Mouse (Mus musculus): ENCODE measurements around the gene Wnk2. TPM values are rescaled to one million over a fixed set of nuclear protein-coding genes. Genes with fewer than 3 reads are reported as not detected.

The Wnk2 gene
- polyA plus RNA-seq, 1 experiment from 2014 or later: 0.36 TPM

DNA sequence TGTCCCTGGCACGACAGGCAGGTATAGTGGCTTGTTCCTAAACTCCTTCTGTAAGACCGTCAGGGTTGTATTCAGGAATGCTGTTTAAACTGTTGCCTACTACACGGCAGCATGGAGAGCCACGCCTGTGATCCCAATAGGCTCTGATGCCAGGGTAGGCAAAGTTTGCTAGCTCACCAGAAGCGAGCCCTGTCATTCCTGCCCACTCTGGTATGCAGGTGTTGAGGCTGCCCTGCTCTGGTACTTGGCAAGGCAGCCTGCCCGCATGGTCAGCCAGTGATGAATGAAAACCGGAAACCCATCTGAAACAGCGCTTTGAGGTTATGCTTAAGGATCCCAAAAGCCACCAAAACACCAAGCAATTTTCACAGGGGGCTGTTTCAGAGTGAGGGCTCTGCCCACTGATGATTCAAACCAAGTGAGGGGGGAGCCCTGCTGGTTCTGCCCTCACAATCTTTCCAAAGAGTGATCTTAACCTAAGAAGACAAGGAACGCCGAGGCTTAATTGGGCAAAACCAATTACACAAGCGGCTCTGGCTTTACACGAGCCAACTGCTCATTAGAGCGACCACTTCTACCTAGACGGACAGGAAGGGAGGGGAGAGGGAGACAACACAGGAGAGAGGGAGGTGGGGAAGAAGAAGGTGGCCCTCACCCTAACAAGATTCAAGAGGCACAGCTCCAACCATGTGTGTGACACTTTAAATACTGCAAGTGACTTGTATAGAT, 65.5 kb downstream of the Wnk2 start:
- no peak overlapping the region for H3K9ac ChIP-seq (replicated peaks; ENCODE audit: low read depth)
- H3K4me1 ChIP-seq (ENCODE audit: insufficient read depth, low read depth, low read length): no peaks in the 10 kb centered on the region
- no peaks in the 10 kb centered on the region for H3K27me3 ChIP-seq (replicated peaks; ENCODE audit: insufficient read depth, low read length)
- H3K27ac ChIP-seq (ENCODE audit: low read length): no peak overlapping the region
- 83% methylated on average over 14 of the region's 14 CpGs for WGBS
- H3K4me2 ChIP-seq (replicated peaks; ENCODE audit: low read depth, low read length): no peak overlapping the region
- H3K4me3 ChIP-seq (ENCODE audit: low read depth, low read length): no peak overlapping the region
- H3K9me3 ChIP-seq (ENCODE audit: low read length): no peaks in the 10 kb centered on the region
- no peak for TF ChIP-seq CTCF (IDR thresholded peaks at IDR 0.05)
- ATAC-seq: no peak
- no peaks in the 10 kb centered on the region for H3K36me3 ChIP-seq (ENCODE audit: insufficient read depth, low read length)
- DNase-seq (ENCODE audit: low spot score): no peak

DNA sequence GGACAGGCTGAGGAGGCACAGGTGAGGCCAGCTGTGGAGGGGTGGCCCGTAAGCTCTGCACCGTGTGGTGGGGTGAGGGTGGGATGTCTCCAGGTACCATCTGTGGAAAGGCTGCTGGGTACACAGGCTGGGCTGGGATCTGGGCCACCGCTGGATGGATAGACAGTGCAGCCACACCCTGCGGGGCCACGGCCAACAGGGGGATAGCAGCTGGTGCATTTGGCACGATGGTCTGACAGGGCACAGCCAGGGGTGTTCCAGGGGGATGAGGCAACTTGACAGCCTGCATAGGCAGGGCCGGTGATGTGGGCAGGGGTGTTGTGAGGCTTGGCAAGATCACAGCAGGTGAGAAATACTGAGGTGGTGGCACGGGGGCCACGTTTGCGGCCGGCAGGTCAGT, 71.6 kb downstream of the Wnk2 start:
- no peak for ATAC-seq
- Histone ChIP-seq H3K9ac (replicated peaks; ENCODE audit: low read depth) (no peak overlapping the region), H3K4me1 (ENCODE audit: insufficient read depth, low read depth, low read length) (no peaks in the 10 kb centered on the region), H3K36me3 (ENCODE audit: insufficient read depth, low read length) (no peaks in the 10 kb centered on the region), H3K4me2 (replicated peaks; ENCODE audit: low read depth, low read length) (no peak overlapping the region), H3K27ac (ENCODE audit: low read length) (no peak overlapping the region), H3K9me3 (ENCODE audit: low read length) (no peaks in the 10 kb centered on the region), H3K27me3 (replicated peaks; ENCODE audit: insufficient read depth, low read length) (no peaks in the 10 kb centered on the region), H3K4me3 (ENCODE audit: low read depth, low read length) (no peak overlapping the region)
- no peak for DNase-seq (ENCODE audit: low spot score)
- TF ChIP-seq EP300 (IDR thresholded peaks at IDR 0.05) (no peak), CTCF (IDR thresholded peaks at IDR 0.05) (no peak)
- WGBS: 85% methylated on average over 11 of the region's 11 CpGs

DNA sequence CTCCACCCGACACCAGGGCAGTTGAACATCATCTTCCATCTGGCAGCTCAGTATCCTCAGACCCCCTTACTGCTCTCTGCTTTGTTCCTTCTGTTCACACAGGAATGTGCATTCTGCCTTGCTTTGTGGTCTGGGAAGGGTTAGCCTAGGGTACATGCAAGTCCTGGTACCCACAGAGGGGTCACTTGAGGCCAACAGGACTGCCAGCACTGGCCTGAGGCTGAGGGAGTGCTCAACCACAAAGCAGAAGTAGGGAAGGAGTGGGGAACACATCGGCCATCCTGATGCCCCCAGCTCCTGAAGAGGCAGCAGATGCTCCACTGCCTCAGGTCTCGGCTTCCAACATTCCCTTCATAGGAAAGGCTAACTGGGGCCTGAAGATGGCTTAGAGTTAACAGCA, 72.4 kb downstream of the Wnk2 start:
- Histone ChIP-seq H3K4me1 (ENCODE audit: insufficient read depth, low read depth, low read length) (no peaks in the 10 kb centered on the region), H3K36me3 (ENCODE audit: insufficient read depth, low read length) (no peaks in the 10 kb centered on the region), H3K9ac (replicated peaks; ENCODE audit: low read depth) (no peak overlapping the region), H3K4me3 (ENCODE audit: low read depth, low read length) (no peak overlapping the region), H3K9me3 (ENCODE audit: low read length) (no peaks in the 10 kb centered on the region), H3K4me2 (replicated peaks; ENCODE audit: low read depth, low read length) (no peak overlapping the region), H3K27me3 (replicated peaks; ENCODE audit: insufficient read depth, low read length) (no peaks in the 10 kb centered on the region), H3K27ac (ENCODE audit: low read length) (no peak overlapping the region)
- 74% methylated on average over 3 of the region's 3 CpGs for WGBS
- no peak for DNase-seq (ENCODE audit: low spot score)
- ATAC-seq: no peak
- TF ChIP-seq CTCF (IDR thresholded peaks at IDR 0.05) (no peak), EP300 (IDR thresholded peaks at IDR 0.05) (no peak)

DNA sequence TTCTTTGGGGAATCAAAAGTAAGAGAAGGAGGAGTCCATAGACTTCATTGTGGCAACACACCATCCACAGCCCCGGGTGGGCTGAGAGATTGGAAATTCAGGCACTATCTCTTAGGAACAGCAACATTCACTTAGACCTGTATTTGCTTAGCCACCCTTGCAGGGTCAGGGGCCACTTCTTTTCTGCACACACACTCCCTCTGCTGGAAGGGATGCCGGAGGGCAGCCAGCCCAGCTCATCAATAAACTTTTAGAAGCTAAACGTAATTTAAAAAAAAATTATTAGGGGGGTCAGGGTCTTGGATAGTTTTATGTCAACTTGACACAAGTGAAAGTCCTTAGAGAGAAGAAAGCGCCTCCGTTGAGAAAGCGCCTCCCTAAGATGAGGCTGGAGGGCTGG, 74.5 kb downstream of the Wnk2 start:
- H3K9me3 ChIP-seq (ENCODE audit: low read length): no peaks in the 10 kb centered on the region
- no peak overlapping the region for H3K4me2 ChIP-seq (replicated peaks; ENCODE audit: low read depth, low read length)
- no peak for ATAC-seq
- H3K36me3 ChIP-seq (ENCODE audit: insufficient read depth, low read length): no peaks in the 10 kb centered on the region
- TF ChIP-seq EP300 (IDR thresholded peaks at IDR 0.05) (no peak), CTCF (IDR thresholded peaks at IDR 0.05) (peak; percentile 20)
- no peaks in the 10 kb centered on the region for H3K27me3 ChIP-seq (replicated peaks; ENCODE audit: insufficient read depth, low read length)
- H3K9ac ChIP-seq (replicated peaks; ENCODE audit: low read depth): no peak overlapping the region
- no peak for DNase-seq (ENCODE audit: low spot score)
- H3K4me3 ChIP-seq (ENCODE audit: low read depth, low read length): no peak overlapping the region
- no peak overlapping the region for H3K27ac ChIP-seq (ENCODE audit: low read length)
- no peaks in the 10 kb centered on the region for H3K4me1 ChIP-seq (ENCODE audit: insufficient read depth, low read depth, low read length)
- 64% methylated on average over 6 of the region's 6 CpGs for WGBS

DNA sequence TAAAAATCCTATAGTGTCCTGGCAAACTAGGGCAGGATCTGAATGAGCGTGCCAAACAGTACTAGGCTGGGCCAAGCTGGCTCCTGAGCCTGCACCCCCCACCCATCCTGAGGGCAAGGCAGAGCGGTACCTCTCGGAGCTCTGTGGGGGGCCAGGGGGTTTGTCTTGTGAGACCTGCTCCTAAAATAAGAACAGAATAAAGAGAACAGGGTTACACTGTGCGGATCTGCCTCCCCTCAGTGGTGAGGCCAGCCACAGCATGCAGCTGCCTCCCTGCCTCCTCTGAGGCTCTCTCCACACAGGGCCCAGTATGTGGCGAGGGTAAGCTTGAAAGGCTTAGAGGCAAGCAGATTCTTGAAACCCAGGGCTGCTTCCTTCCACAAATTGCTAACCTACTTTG, 76.0 kb downstream of the Wnk2 start:
- WGBS: 94% methylated on average over 5 of the region's 5 CpGs
- no peak for ATAC-seq
- Histone ChIP-seq H3K9me3 (ENCODE audit: low read length) (no peaks in the 10 kb centered on the region), H3K27ac (ENCODE audit: low read length) (no peak overlapping the region), H3K4me3 (ENCODE audit: low read depth, low read length) (no peak overlapping the region), H3K27me3 (replicated peaks; ENCODE audit: insufficient read depth, low read length) (no peaks in the 10 kb centered on the region), H3K4me2 (replicated peaks; ENCODE audit: low read depth, low read length) (no peak overlapping the region), H3K4me1 (ENCODE audit: insufficient read depth, low read depth, low read length) (no peaks in the 10 kb centered on the region), H3K36me3 (ENCODE audit: insufficient read depth, low read length) (no peaks in the 10 kb centered on the region), H3K9ac (replicated peaks; ENCODE audit: low read depth) (no peak overlapping the region)
- DNase-seq (ENCODE audit: low spot score): no peak
- TF ChIP-seq CTCF (IDR thresholded peaks at IDR 0.05): no peak
- no peak for TF ChIP-seq EP300 (IDR thresholded peaks at IDR 0.05)

DNA sequence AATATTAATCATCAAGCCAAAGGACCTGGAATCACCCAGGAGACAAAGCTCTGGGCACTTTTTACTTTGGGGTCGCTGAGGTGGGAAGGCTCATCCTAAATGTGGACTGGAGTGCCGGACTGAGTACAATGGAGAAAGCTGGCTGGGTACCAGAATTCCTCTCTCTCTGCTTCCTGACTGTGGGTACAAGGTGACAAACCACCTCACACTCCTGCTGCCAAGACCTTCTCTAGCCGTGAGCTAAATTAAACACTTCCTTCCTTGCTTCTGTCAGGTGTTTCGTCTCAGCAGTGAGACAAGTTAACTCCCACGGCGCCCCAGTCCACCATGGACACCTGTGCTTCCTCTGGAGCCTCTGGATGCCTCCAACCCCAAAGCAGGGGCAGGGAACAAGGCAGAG, 77.8 kb downstream of the Wnk2 start:
- no peak for ATAC-seq
- no peak for DNase-seq (ENCODE audit: low spot score)
- 30% methylated on average over 6 of the region's 6 CpGs for WGBS
- Histone ChIP-seq H3K9ac (replicated peaks; ENCODE audit: low read depth) (no peak overlapping the region), H3K27ac (ENCODE audit: low read length) (no peak overlapping the region), H3K36me3 (ENCODE audit: insufficient read depth, low read length) (no peaks in the 10 kb centered on the region), H3K4me2 (replicated peaks; ENCODE audit: low read depth, low read length) (no peak overlapping the region), H3K9me3 (ENCODE audit: low read length) (no peaks in the 10 kb centered on the region), H3K27me3 (replicated peaks; ENCODE audit: insufficient read depth, low read length) (no peaks in the 10 kb centered on the region), H3K4me1 (ENCODE audit: insufficient read depth, low read depth, low read length) (no peaks in the 10 kb centered on the region), H3K4me3 (ENCODE audit: low read depth, low read length) (no peak overlapping the region)
- TF ChIP-seq CTCF (IDR thresholded peaks at IDR 0.05) (no peak), EP300 (IDR thresholded peaks at IDR 0.05) (no peak)

DNA sequence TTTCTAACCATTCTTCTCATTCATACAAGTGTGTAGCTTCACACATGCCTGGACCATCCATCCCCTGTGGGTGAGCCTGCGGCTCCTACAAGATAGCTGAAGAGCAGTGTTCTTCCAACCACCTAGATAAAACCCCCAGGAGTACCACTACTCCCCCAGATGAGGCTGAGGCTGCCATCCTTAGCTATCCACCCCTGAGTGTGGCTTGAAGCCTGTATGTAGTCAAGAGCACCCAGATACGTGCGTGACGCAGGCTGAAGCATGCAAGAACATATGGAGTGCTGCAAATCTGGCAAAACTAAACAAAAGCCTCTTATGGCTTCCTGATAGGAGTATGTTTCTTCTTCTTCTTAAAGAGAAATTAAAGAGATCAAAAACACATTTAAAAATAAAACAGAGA, 78.4 kb downstream of the Wnk2 start:
- ATAC-seq (no peak), DNase-seq (ENCODE audit: low spot score) (no peak)
- H3K27me3 ChIP-seq (replicated peaks; ENCODE audit: insufficient read depth, low read length): no peaks in the 10 kb centered on the region
- no peak overlapping the region for H3K27ac ChIP-seq (ENCODE audit: low read length)
- WGBS: 59% methylated on average over 4 of the region's 4 CpGs
- no peak for TF ChIP-seq CTCF (IDR thresholded peaks at IDR 0.05)
- TF ChIP-seq EP300 (IDR thresholded peaks at IDR 0.05): no peak
- no peak overlapping the region for H3K9ac ChIP-seq (replicated peaks; ENCODE audit: low read depth)
- no peaks in the 10 kb centered on the region for H3K9me3 ChIP-seq (ENCODE audit: low read length)
- H3K4me1 ChIP-seq (ENCODE audit: insufficient read depth, low read depth, low read length): no peaks in the 10 kb centered on the region
- H3K36me3 ChIP-seq (ENCODE audit: insufficient read depth, low read length): no peaks in the 10 kb centered on the region
- H3K4me3 ChIP-seq (ENCODE audit: low read depth, low read length): no peak overlapping the region
- H3K4me2 ChIP-seq (replicated peaks; ENCODE audit: low read depth, low read length): no peak overlapping the region

All from lung, postnatal 0 days (tissue).